Mouse (Mus musculus) limb, embryonic 11.5 days (tissue): ENCODE measurements at regions not wholly inside any gene's neighbourhood (a gene's known extent, or its start where the extent isn't known, plus 50 kb on each side); places are given as distances from the start of the nearest gene placed in this dataset.

Experiments
- ATAC-seq: fragments of 200-750 bp; cut with Nextera tagmentation; 2 replicates; pipeline ENCODE4 v1.8.0; 2017; ENCODE audit warnings: low read depth; ENCODE audit not compliant: insufficient number of reproducible peaks, low FRiP score, low TSS enrichment
- DNase-seq: peaks from one replicate; pipeline ENCODE4 v3.0.0-alpha.2; 2015; ENCODE audit warnings: low spot score
- H3K27ac ChIP-seq: fragments of 300-500 bp; sonication (generic); replicated peaks from 2 replicates; pipeline ENCODE4 v1.5.1; 2014; ENCODE audit warnings: low read depth, mild to moderate bottlenecking, low read length
- H3K27me3 ChIP-seq: fragments of 300-500 bp; sonication (generic); 2 replicates; pipeline ENCODE4 v1.6.1; 2014; ENCODE audit warnings: mild to moderate bottlenecking, low read length, mixed read lengths; ENCODE audit not compliant: control insufficient read depth, insufficient read depth
- H3K36me3 ChIP-seq: fragments of 300-500 bp; sonication (generic); 2 replicates; pipeline ENCODE4 v1.6.1; 2014; ENCODE audit warnings: mild to moderate bottlenecking, low read length, moderate library complexity, mixed read lengths; ENCODE audit not compliant: control insufficient read depth, insufficient read depth
- H3K4me1 ChIP-seq: fragments of 300-500 bp; sonication (generic); 2 replicates; pipeline ENCODE4 v1.6.1; 2014; ENCODE audit warnings: low read length, mixed read lengths; ENCODE audit not compliant: control insufficient read depth, insufficient read depth
- H3K4me2 ChIP-seq: fragments of 300-500 bp; sonication (generic); 2 replicates; pipeline ENCODE4 v1.6.1; 2014; ENCODE audit warnings: low read depth, mild to moderate bottlenecking, moderate library complexity; ENCODE audit not compliant: severe bottlenecking
- H3K4me3 ChIP-seq: fragments of 300-500 bp; sonication (generic); 2 replicates; pipeline ENCODE4 v1.5.1; 2014; ENCODE audit warnings: low read depth, low read length
- H3K9ac ChIP-seq: fragments of 300-500 bp; sonication (generic); 2 replicates; pipeline ENCODE4 v1.6.1; 2014; ENCODE audit warnings: mild to moderate bottlenecking, low read length
- H3K9me3 ChIP-seq: fragments of 300-500 bp; sonication (generic); 2 replicates; pipeline ENCODE4 v1.6.1; 2016; ENCODE audit warnings: low read length; ENCODE audit not compliant: control insufficient read depth
- WGBS: fragments of 180-500 bp; shearing (Covaris S2); extraction: QIAGEN DNeasy Blood & Tissue Kit; methylation state at CpG from one replicate; pipeline ENCODE4 v1.1.7; 2014; 5-methylcytosine and 5-hydroxymethylcytosine counted together

DNA sequence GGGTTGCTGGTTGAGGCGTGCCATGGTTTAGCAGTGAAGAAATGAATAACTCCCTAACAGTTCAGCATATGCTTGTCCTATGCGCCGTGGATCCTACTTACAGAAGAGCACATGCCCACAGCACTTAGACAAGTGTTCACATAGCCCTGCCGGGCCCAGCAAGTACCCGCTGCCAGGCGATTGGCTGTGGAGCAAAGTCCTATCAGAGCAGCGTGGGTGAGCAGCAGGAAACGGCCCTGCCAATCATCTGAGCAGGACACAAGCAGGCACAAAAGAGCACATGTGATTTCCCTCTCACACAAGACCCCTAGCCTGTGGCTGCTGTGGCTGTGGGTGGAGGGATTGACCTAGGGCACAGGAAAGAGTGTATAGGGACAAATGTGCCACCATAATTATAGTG lies 243.7 kb upstream of the Dio3 start:
- 84% methylated on average over 8 of the region's 8 CpGs for WGBS
- Histone ChIP-seq H3K27ac (no peak overlapping the region), H3K36me3 (no peaks in the 10 kb centered on the region), H3K9me3 (no peaks in the 10 kb centered on the region), H3K4me1 (no peaks in the 10 kb centered on the region), H3K4me2 (no peak overlapping the region), H3K9ac (no peak overlapping the region), H3K4me3 (no peak overlapping the region), H3K27me3 (no peaks in the 10 kb centered on the region)
- DNase-seq, result no peak
- no peak for ATAC-seq

DNA sequence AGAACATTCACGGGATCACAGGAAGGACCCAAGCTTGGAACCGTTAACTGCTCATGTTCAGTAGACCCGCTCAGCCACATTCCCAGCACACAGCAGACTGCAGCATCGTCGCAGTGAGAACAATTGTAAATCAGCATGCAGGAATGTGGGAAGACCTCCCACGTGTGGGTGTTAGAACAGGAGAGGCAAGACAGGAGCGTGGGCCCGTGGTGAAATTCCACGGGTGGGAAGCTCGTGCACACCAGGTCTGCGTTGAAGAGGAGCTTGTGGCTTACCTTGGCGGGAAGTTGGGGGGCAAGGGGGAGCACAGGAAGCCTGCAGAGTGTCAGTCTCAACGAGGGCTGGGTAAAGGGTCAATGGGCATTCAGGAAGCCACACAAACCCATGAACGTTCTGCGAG lies 238.2 kb upstream of the Dio3 start:
- Histone ChIP-seq H3K27me3 (no peaks in the 10 kb centered on the region), H3K9me3 (no peaks in the 10 kb centered on the region), H3K27ac (no peak overlapping the region), H3K36me3 (no peaks in the 10 kb centered on the region), H3K9ac (no peak overlapping the region), H3K4me1 (no peaks in the 10 kb centered on the region), H3K4me3 (no peak overlapping the region), H3K4me2 (no peak overlapping the region)
- DNase-seq (no peak), ATAC-seq (no peak)
- WGBS, result 71% methylated on average over 15 of the region's 15 CpGs

DNA sequence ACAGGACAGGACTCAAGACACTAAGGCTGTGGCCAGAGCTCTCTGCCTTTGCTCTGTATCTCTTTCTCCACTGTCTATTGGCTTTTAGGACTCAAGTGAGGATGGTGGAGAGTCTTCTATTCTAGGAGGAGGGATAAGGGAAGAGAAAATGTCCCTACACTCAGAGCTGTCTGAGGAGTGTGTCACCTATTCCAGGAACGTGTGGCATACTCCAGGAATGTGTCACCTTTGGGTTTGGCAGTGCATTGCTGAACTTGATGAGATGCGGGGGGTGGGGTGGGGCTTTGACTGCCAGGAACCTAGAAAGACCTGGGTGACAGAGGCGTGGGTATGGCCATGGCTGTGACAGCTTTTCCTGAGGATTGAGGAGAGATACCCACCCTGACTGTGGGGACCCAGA lies 237.1 kb upstream of the Dio3 start:
- Histone ChIP-seq H3K36me3 (no peaks in the 10 kb centered on the region), H3K4me3 (no peak overlapping the region), H3K9ac (no peak overlapping the region), H3K27me3 (no peaks in the 10 kb centered on the region), H3K9me3 (no peaks in the 10 kb centered on the region), H3K27ac (no peak overlapping the region), H3K4me2 (no peak overlapping the region), H3K4me1 (peaks cover 3% of the 10 kb centered on the region; the same call in 1 of the 2 replicates)
- DNase-seq, result no peak
- 64% methylated on average over 3 of the region's 3 CpGs for WGBS
- no peak for ATAC-seq

DNA sequence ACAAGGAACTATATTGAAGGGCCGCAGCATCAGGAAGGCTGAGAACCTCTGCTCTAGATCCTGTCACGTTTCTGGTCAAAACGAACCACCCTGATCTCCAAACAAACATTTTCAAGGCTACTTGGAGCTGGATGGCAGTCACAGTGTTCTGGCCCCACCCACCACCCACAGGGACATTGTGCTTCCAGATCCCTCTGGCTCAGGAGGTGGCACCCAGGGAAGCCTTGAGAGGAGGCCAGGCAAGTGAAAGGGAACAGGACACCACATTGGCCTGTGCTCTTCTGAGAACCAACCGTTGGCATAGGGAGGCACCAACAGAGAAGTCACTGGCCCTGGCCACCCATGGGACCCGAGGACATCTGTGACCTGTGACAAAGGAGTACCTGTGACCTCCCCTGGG lies 234.6 kb upstream of the Dio3 start:
- no peak for DNase-seq
- Histone ChIP-seq H3K4me1 (peaks cover 4% of the 10 kb centered on the region; the same call in 1 of the 2 replicates), H3K36me3 (no peaks in the 10 kb centered on the region), H3K27ac (no peak overlapping the region), H3K4me2 (no peak overlapping the region), H3K9me3 (no peaks in the 10 kb centered on the region), H3K4me3 (no peak overlapping the region), H3K27me3 (peaks cover 3% of the 10 kb centered on the region), H3K9ac (no peak overlapping the region)
- ATAC-seq, result no peak
- WGBS, result 75% methylated on average over 5 of the region's 5 CpGs

DNA sequence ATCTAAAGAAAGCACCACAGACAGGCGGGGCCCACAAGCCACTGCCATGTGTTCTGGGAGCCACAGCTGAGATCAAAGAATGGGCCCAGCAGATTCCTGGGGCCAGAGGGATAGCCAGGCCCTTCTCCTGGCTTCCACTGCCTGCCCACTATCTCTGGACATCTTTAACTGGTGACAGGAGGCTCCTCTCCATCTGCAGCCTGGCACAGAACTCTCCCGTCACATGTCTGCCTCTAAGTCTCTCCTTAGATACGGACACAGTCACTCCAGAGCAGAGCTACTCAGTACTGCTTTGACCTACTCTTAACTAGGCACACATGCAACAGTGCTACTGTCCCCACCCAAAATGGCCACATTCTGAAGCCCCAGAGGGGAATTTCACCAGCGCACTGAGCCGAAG lies 234.1 kb upstream of the Dio3 start:
- Histone ChIP-seq H3K9ac (no peak overlapping the region), H3K36me3 (no peaks in the 10 kb centered on the region), H3K4me3 (no peak overlapping the region), H3K4me2 (no peak overlapping the region), H3K27me3 (peaks cover 3% of the 10 kb centered on the region), H3K27ac (no peak overlapping the region), H3K4me1 (peaks cover 4% of the 10 kb centered on the region; the same call in 1 of the 2 replicates), H3K9me3 (no peaks in the 10 kb centered on the region)
- no peak for ATAC-seq
- DNase-seq, result no peak
- 83% methylated on average over 5 of the region's 5 CpGs for WGBS

DNA sequence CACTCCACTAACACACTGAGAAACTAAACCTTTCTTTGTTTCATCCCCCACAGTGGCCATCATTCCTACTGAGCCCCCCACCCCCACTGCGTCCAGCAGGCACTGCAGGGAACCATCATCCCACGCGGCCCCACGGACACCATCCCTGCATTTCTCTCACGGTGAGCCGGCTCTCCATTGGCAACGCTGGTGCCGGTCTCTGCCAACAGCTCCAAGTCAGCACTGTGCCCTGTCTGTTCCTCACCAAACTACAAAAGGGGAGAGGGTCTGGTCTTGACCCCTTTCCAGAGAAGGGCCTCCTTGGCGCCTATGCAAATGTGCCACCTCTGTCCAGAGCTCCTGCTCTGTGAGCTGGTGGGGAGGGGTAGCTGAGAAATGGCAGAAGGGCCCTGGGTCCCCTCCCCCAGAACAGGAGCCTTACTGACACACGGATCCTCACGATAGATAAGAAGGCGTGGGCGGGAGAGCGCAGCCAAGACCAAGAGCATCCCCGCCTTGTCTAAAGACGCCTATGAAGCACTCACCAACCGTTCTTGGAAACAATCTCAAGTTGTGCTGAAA lies 233.0 kb upstream of the Dio3 start:
- ATAC-seq, result no peak
- H3K4me3 ChIP-seq, result no peak overlapping the region
- no peaks in the 10 kb centered on the region for H3K9me3 ChIP-seq
- H3K9ac ChIP-seq, result no peak overlapping the region
- H3K4me1 ChIP-seq, result peaks cover 4% of the 10 kb centered on the region; the same call in 1 of the 2 replicates
- no peak overlapping the region for H3K27ac ChIP-seq
- no peaks in the 10 kb centered on the region for H3K36me3 ChIP-seq
- H3K4me2 ChIP-seq, result no peak overlapping the region
- peaks cover 3% of the 10 kb centered on the region for H3K27me3 ChIP-seq
- WGBS, result 74% methylated on average over 17 of the region's 17 CpGs
- no peak for DNase-seq

DNA sequence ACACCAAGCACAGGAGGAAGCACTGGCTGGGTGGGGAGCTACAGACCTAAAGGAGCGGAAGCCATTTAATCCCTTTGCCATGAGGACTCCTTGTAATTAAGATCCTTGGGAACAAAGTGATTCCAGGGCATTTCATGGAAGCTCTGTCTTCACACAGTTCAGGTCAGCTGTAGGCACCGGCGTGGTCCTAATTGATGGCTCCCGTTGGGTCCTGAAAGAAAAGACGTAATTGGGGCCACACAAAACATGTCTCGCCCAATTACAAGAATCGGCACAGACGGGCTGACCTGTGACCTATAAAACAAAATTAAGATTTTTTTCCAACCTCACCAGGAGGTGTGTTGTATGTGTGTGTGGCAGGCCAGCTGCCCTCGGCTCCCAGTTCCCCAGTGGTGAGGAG lies 232.3 kb upstream of the Dio3 start:
- Histone ChIP-seq H3K27ac (no peak overlapping the region), H3K4me2 (no peak overlapping the region), H3K4me3 (no peak overlapping the region), H3K9ac (no peak overlapping the region), H3K9me3 (no peaks in the 10 kb centered on the region), H3K4me1 (peaks cover 4% of the 10 kb centered on the region; the same call in 1 of the 2 replicates), H3K36me3 (no peaks in the 10 kb centered on the region), H3K27me3 (peaks cover 3% of the 10 kb centered on the region)
- no peak for ATAC-seq
- DNase-seq, result no peak
- WGBS, result 57% methylated on average over 9 of the region's 9 CpGs

DNA sequence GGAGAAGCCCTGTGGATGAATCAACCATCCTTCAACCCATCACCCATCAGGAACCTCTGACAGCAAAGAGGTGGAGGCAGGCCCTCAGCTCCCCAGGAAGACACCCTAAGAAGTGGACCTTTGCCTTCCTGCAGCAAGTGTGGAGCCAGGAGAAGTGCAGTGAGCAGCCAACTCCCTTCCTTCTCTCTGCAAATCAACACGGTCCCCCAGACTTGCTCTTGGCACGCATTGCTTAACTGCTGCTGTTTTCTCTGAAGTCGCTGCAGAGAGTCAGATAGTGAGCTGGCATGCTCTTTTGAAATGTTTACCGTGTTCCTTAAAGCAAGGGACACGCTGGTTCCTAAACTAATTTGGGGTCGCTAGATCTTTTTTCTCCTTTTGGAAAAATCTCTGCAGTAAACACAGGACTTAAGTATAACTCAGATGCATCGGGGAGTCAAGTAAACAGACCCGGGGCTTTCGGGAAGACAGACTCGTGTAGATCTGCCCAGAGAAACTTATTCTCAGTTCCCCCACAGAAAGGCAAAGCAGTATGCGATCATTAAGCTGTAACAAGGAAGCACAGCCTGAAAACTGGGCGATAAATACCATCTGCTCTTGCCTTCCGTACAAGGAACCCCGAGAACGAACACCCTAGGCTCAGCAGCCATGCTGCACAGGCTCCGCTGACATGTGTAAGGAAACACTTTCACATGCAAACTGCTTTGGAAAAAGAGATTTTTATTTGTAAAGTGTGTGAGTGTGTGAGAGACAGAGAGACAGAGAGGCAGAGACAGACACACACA lies 231.2 kb upstream of the Dio3 start:
- no peak for ATAC-seq
- WGBS, result 70% methylated on average over 16 of the region's 16 CpGs
- DNase-seq, result no peak
- Histone ChIP-seq H3K27ac (no peak overlapping the region), H3K36me3 (no peaks in the 10 kb centered on the region), H3K27me3 (peaks cover 3% of the 10 kb centered on the region), H3K9ac (no peak overlapping the region), H3K9me3 (no peaks in the 10 kb centered on the region), H3K4me1 (peaks cover 4% of the 10 kb centered on the region; the same call in 1 of the 2 replicates), H3K4me2 (no peak overlapping the region), H3K4me3 (no peak overlapping the region)
